Mouse (Mus musculus): Measurements from ENCODE around the gene Mrps36.

- TF ChIP-seq GATA1 (IDR thresholded peaks at IDR 0.05; ENCODE audit: borderline replicate concordance, low read length): no peak
- no peak for TF ChIP-seq FLI1 (IDR thresholded peaks at IDR 0.05; ENCODE audit: low read length)
These were observed 10.9 kb upstream of the Mrps36 start for GRCm38 (mm10) chr13:100755329-100755728.
